Mouse (Mus musculus): ENCODE results near the gene Zkscan16.

DNA sequence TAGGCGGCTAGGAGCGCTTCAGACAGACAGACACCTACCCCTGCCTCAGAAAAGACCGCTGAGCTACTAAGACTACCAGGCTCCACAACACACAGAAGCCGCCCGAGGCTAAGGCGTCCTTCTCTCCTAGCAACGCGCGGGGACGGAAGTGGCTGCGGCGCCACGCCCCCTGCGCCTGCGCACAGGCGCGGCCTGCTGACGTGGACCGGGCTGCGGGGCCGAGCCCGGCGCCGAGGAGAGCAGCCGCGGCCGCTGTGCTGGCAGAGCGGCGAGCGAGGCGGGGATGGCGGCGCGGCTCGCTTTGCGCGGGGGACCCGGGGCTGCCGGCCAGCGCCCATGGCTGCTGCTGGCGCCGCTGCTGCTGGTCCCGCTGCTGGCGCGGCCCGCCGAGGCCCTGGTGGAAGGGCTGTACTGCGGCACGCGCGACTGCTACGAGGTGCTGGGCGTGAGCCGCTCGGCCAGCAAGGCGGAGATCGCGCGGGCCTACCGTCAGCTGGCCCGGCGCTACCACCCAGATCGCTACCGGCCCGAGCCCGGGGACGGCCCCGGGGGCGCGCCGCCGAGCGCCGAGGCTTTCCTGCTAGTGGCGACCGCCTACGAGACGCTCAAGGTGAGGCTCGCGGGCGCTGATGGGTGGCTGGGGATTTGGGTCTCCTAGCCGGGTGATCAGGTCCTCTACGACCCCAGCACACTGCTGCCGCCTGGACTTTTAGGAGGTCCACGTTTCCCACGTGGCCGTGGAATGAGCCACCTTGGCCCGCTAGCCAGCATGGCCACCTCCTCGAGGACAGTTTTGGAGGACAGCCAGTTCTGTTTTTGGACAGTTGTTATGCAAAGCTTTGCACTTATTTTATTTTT is 59.7 kb downstream of the Zkscan16 start, which contains the start of gene Gm20503:
- no peak for TF ChIP-seq CTCF (IDR thresholded peaks at IDR 0.05; ENCODE audit: borderline replicate concordance, insufficient read depth, low read depth, low read length)
- peak; percentile 76 for TF ChIP-seq POLR2A (IDR thresholded peaks at IDR 0.05; ENCODE audit: borderline replicate concordance, insufficient read depth, low read length)
